Mouse (Mus musculus): ENCODE measurements at regions not wholly inside any gene's neighbourhood (a gene's known extent, or its start where the extent isn't known, plus 50 kb on each side); places are given as distances from the start of the nearest gene placed in this dataset.

- Histone ChIP-seq H3K36me3 (no peaks in the 10 kb centered on the region), H3K9me3 (replicated peaks) (no peaks in the 10 kb centered on the region), H3K9ac (no peak overlapping the region), H3K4me2 (no peak overlapping the region), H3K27me3 (no peaks in the 10 kb centered on the region), H3K27ac (no peak overlapping the region), H3K4me1 (replicated peaks) (no peaks in the 10 kb centered on the region), H3K4me3 (replicated peaks) (no peak overlapping the region)
- no peak for DNase-seq
- ATAC-seq (ENCODE audit: low read depth), result no peak
- 63% methylated on average over 3 of the region's 3 CpGs for WGBS (ENCODE audit: insufficient replicate concordance)
Measured at GRCm38 (mm10) chr14:87348825-87349224, 67.6 kb upstream of the Tdrd3 start.

GRCm38 (mm10) chr14:87365793-87366192 lies 50.6 kb upstream of the Tdrd3 start:
- Histone ChIP-seq H3K27ac (no peak overlapping the region), H3K36me3 (no peaks in the 10 kb centered on the region), H3K4me1 (replicated peaks) (no peaks in the 10 kb centered on the region), H3K4me2 (no peak overlapping the region), H3K9me3 (replicated peaks) (no peaks in the 10 kb centered on the region), H3K27me3 (no peaks in the 10 kb centered on the region), H3K4me3 (replicated peaks) (no peak overlapping the region), H3K9ac (no peak overlapping the region)
- DNase-seq (no peak), ATAC-seq (ENCODE audit: low read depth) (no peak)
- 60% methylated on average over 2 of the region's 2 CpGs for WGBS (ENCODE audit: insufficient replicate concordance)

Measured in liver, embryonic 13.5 days (tissue).